Mouse (Mus musculus) myocyte (in vitro differentiated cells): ENCODE data around the gene Ppm1n. TPM values are rescaled to one million over a fixed set of nuclear protein-coding genes. Genes with fewer than 3 reads are reported as not detected.

Source experiments
- H3K27me3 ChIP-seq: one replicate; pipeline ENCODE4 v1.6.1; 2011; ENCODE audit not compliant: control insufficient read depth, insufficient read depth, insufficient read length
- H3K36me3 ChIP-seq: one replicate; pipeline ENCODE4 v1.6.1; 2011; ENCODE audit not compliant: control insufficient read depth, insufficient read depth
- H3K4me2 ChIP-seq: one replicate; pipeline ENCODE4 v1.6.1; 2011; ENCODE audit warnings: low read depth, control low read depth
- H3K4me3 ChIP-seq: one replicate; pipeline ENCODE4 v1.5.1; 2011; ENCODE audit warnings: mild to moderate bottlenecking, control low read depth, moderate library complexity
- H3K79me2 ChIP-seq: one replicate; pipeline ENCODE4 v1.6.1; 2011; ENCODE audit not compliant: control insufficient read depth, insufficient read depth
- H3ac ChIP-seq: one replicate; pipeline ENCODE4 v1.6.1; 2011; ENCODE audit not compliant: control insufficient read depth, insufficient read length
- CEBPB ChIP-seq: IDR thresholded peaks from 2 replicates; pipeline ENCODE4 v1.6.1; 2011; ENCODE audit warnings: mild to moderate bottlenecking, moderate library complexity; ENCODE audit not compliant: poor library complexity, insufficient read depth, severe bottlenecking
- E2F4 ChIP-seq: IDR thresholded peaks from one replicate; pipeline ENCODE4 v1.6.1; 2011; ENCODE audit warnings: mild to moderate bottlenecking, control low read depth, moderate library complexity; ENCODE audit not compliant: insufficient read depth
- MAX ChIP-seq: IDR thresholded peaks from one replicate; pipeline ENCODE4 v1.6.1; 2011; ENCODE audit warnings: low read depth, mild to moderate bottlenecking, control low read depth
- MYOD1 ChIP-seq, 3 experiments: IDR thresholded peaks; one replicate each; pipeline ENCODE4 v1.6.1; 2011; ENCODE audit warnings: control low read depth in 2 of 3, low read depth in 2 of 3, mild to moderate bottlenecking in 2 of 3, moderate library complexity in 1 of 3; ENCODE audit not compliant: insufficient read length in 2 of 3, control insufficient read depth in 1 of 3
- MYOG ChIP-seq, 3 experiments: IDR thresholded peaks; one replicate each; pipeline ENCODE4 v1.6.1; 2011; ENCODE audit warnings: control low read depth in 2 of 3, low read depth in 2 of 3, mild to moderate bottlenecking in 2 of 3; ENCODE audit not compliant: insufficient read length in 2 of 3, control insufficient read depth in 1 of 3, insufficient read depth in 1 of 3
- POLR2A ChIP-seq: IDR thresholded peaks from one replicate; pipeline ENCODE4 v1.6.1; 2011; ENCODE audit warnings: low read depth, mild to moderate bottlenecking, control low read depth, moderate library complexity; ENCODE audit not compliant: insufficient read length
- POLR2AphosphoS2 ChIP-seq: IDR thresholded peaks from one replicate; pipeline ENCODE4 v1.6.1; 2011; ENCODE audit warnings: low read depth, control low read depth; ENCODE audit not compliant: insufficient read length
- REST ChIP-seq: IDR thresholded peaks from one replicate; pipeline ENCODE4 v1.6.1; 2011; ENCODE audit warnings: mild to moderate bottlenecking, control low read depth, moderate library complexity; ENCODE audit not compliant: insufficient read depth, insufficient read length
- SRF ChIP-seq: IDR thresholded peaks from one replicate; pipeline ENCODE4 v1.6.1; 2011; ENCODE audit warnings: low read depth; ENCODE audit not compliant: control insufficient read depth, insufficient read length
- TCF12 ChIP-seq: IDR thresholded peaks from one replicate; pipeline ENCODE4 v1.6.1; 2011; ENCODE audit warnings: mild to moderate bottlenecking, control low read depth; ENCODE audit not compliant: poor library complexity, insufficient read depth, severe bottlenecking
- TCF3 ChIP-seq: IDR thresholded peaks from one replicate; pipeline ENCODE4 v1.6.1; 2011; ENCODE audit warnings: low read depth, control low read depth; ENCODE audit not compliant: insufficient read length
- USF1 ChIP-seq: IDR thresholded peaks from one replicate; pipeline ENCODE4 v1.6.1; 2011; ENCODE audit warnings: low read depth, mild to moderate bottlenecking, control low read depth, moderate library complexity
- polyA plus RNA-seq: library from polyadenylated mRNA; unstranded; fragments of >200 nt; fragmentation: generic; extraction: Trizol; gene quantifications from one replicate; pipeline ENCODE4 v1.2.1, GENCODE M21; 2012; ENCODE audit warnings: missing spikeins

Gene Ppm1n
- polyA plus RNA-seq, 1 experiment = 0.42 TPM

- Histone ChIP-seq H3K79me2 (peaks cover 64% of the 10 kb centered on the region), H3K4me3 (no peak overlapping the region), H3K27me3 (no peaks in the 10 kb centered on the region), H3ac (peak overlapping the region; percentile 31), H3K4me2 (peak overlapping the region; percentile 89), H3K36me3 (peaks cover 18% of the 10 kb centered on the region)
- TF ChIP-seq TCF3 (no peak), POLR2AphosphoS2 (peak; percentile 37), TCF12 (no peak), E2F4 (no peak), MYOD1 (IDR thresholded peaks at IDR 0.05; ENCODE audit: control insufficient read depth in 1 of 3, insufficient read length in 2 of 3, low read depth in 2 of 3) (no peak), MAX (no peak)
Observed at GRCm38 (mm10) chr7:19267051-19267450, 12.8 kb downstream of the Ppm1n start.

- H3K4me3 ChIP-seq = no peak overlapping the region
- H3K79me2 ChIP-seq = peaks cover 63% of the 10 kb centered on the region
- TF ChIP-seq MYOG (IDR thresholded peaks at IDR 0.05; ENCODE audit: control insufficient read depth in 1 of 3, insufficient read depth in 1 of 3, insufficient read length in 2 of 3, low read depth in 2 of 3) (peak in 2 of 3 experiments; percentile 85 to 94), USF1 (no peak), MYOD1 (IDR thresholded peaks at IDR 0.05; ENCODE audit: control insufficient read depth in 1 of 3, insufficient read length in 2 of 3, low read depth in 2 of 3) (peak in 2 of 3 experiments; percentile 65 to 92), POLR2A (peak; percentile 20), POLR2AphosphoS2 (peak; percentile 64)
- H3ac ChIP-seq = peak overlapping the region; percentile 31
- peak overlapping the region; percentile 56 for H3K4me2 ChIP-seq
- H3K27me3 ChIP-seq = no peaks in the 10 kb centered on the region
- peaks cover 22% of the 10 kb centered on the region for H3K36me3 ChIP-seq
Observed at GRCm38 (mm10) chr7:19265928-19266822, 13.7 kb downstream of the Ppm1n start.

- peak; percentile 22 for TF ChIP-seq TCF12
- TF ChIP-seq TCF3 = peak; percentile 56
- TF ChIP-seq SRF = no peak
- TF ChIP-seq POLR2A = no peak
- TF ChIP-seq MYOG (IDR thresholded peaks at IDR 0.05; ENCODE audit: control insufficient read depth in 1 of 3, insufficient read depth in 1 of 3, insufficient read length in 2 of 3, low read depth in 2 of 3) = peak in 2 of 3 experiments; percentile 85 to 94
- no peak for TF ChIP-seq CEBPB
- TF ChIP-seq MYOD1 (IDR thresholded peaks at IDR 0.05; ENCODE audit: control insufficient read depth in 1 of 3, insufficient read length in 2 of 3, low read depth in 2 of 3) = peak; percentile 33 to 83 (median 77)
- peak; percentile 24 for TF ChIP-seq POLR2AphosphoS2
- Histone ChIP-seq H3K4me3 (no peak overlapping the region), H3K36me3 (peaks cover 22% of the 10 kb centered on the region), H3K4me2 (peak overlapping the region; percentile 6), H3ac (no peak overlapping the region), H3K79me2 (peaks cover 53% of the 10 kb centered on the region), H3K27me3 (no peaks in the 10 kb centered on the region)
Observed at GRCm38 (mm10) chr7:19265147-19265546, 14.7 kb downstream of the Ppm1n start.

GRCm38 (mm10) chr7:19258336-19258735 is 21.5 kb downstream of the Ppm1n start:
- Histone ChIP-seq H3K36me3 (peaks cover 30% of the 10 kb centered on the region), H3K79me2 (no peaks in the 10 kb centered on the region), H3K4me2 (no peak overlapping the region), H3K27me3 (no peaks in the 10 kb centered on the region), H3K4me3 (no peak overlapping the region), H3ac (no peak overlapping the region)
- TF ChIP-seq MYOD1 (IDR thresholded peaks at IDR 0.05; ENCODE audit: control insufficient read depth in 1 of 3, insufficient read length in 2 of 3, low read depth in 2 of 3) (no peak), E2F4 (no peak)

GRCm38 (mm10) chr7:19257390-19258022 is 22.4 kb downstream of the Ppm1n start:
- H3K4me2 ChIP-seq = no peak overlapping the region
- H3K27me3 ChIP-seq = no peaks in the 10 kb centered on the region
- H3K79me2 ChIP-seq = no peaks in the 10 kb centered on the region
- no peak overlapping the region for H3K4me3 ChIP-seq
- peaks cover 30% of the 10 kb centered on the region for H3K36me3 ChIP-seq
- TF ChIP-seq CEBPB (no peak), POLR2AphosphoS2 (peak; percentile 31), MYOG (IDR thresholded peaks at IDR 0.05; ENCODE audit: control insufficient read depth in 1 of 3, insufficient read depth in 1 of 3, insufficient read length in 2 of 3, low read depth in 2 of 3) (no peak), MYOD1 (IDR thresholded peaks at IDR 0.05; ENCODE audit: control insufficient read depth in 1 of 3, insufficient read length in 2 of 3, low read depth in 2 of 3) (no peak), REST (no peak), SRF (no peak)
- H3ac ChIP-seq = no peak overlapping the region
